Mouse (Mus musculus): Measurements from ENCODE around the gene Nrde2.

GRCm38 (mm10) chr12:100167931-100168871, 8.7 kb upstream of the Nrde2 start:
- no peak for TF ChIP-seq CTCF (IDR thresholded peaks at IDR 0.05)
- TF ChIP-seq POLR2A (IDR thresholded peaks at IDR 0.05; ENCODE audit: insufficient read depth, low read depth, low read length), result no peak
- TF ChIP-seq EP300 (IDR thresholded peaks at IDR 0.05; ENCODE audit: insufficient read depth, low read depth, low read length), result no peak

Measured in heart, adult 2 months (tissue).